In genomic region chr11:23492048-23492790, GRCm38 (mm10) we compare ENCODE assay signal across 40 mouse cellular contexts. TPM values are rescaled to one million over a fixed set of nuclear protein-coding genes. Genes with fewer than 3 reads are reported as not detected.
"Had no signal": no experiment of that assay in that cellular context is flagged by ENCODE, and none has a peak within 500 bp of the region (broad histone marks: within the 10 kb centered on the region; RNA-seq: fewer than 3 reads in every experiment).

No protein-coding gene starts in this region.

- H3K27me3 ChIP-seq: limb, embryonic 12.5 days; limb, embryonic 13.5 days; limb, embryonic 15.5 days; liver, embryonic 12.5 days; liver, embryonic 13.5 days; liver, embryonic 15.5 days; lung, embryonic 15.5 days; megakaryocyte, embryonic 14.5 days; midbrain, embryonic 12.5 days; midbrain, embryonic 13.5 days; neural tube, embryonic 12.5 days had no signal

- H3K9me3 ChIP-seq: limb, embryonic 10.5 days; limb, embryonic 12.5 days; limb, embryonic 13.5 days; limb, embryonic 15.5 days; liver, embryonic 12.5 days; liver, embryonic 13.5 days; liver, embryonic 15.5 days; lung, embryonic 15.5 days; megakaryocyte, embryonic 14.5 days; midbrain, embryonic 10.5 days; midbrain, embryonic 12.5 days; midbrain, embryonic 13.5 days; neural tube, embryonic 12.5 days had no signal

- H3K9ac ChIP-seq: limb, embryonic 12.5 days; limb, embryonic 13.5 days; limb, embryonic 15.5 days; liver, embryonic 12.5 days; liver, embryonic 13.5 days; liver, embryonic 14.5 days; liver, embryonic 15.5 days; liver, postnatal 0 days; lung, embryonic 14.5 days; lung, embryonic 15.5 days; midbrain, embryonic 12.5 days; midbrain, embryonic 13.5 days; neural tube, embryonic 12.5 days had no signal

- H3K4me2 ChIP-seq: limb, embryonic 12.5 days; limb, embryonic 13.5 days; limb, embryonic 15.5 days; liver, embryonic 11.5 days; liver, embryonic 12.5 days; liver, embryonic 13.5 days; liver, embryonic 15.5 days; lung, embryonic 14.5 days; lung, embryonic 15.5 days; midbrain, embryonic 12.5 days; midbrain, embryonic 13.5 days; neural tube, embryonic 12.5 days had no signal

- ATAC-seq: liver, embryonic 12.5 days; liver, postnatal 0 days; lung, postnatal 0 days; midbrain, embryonic 13.5 days; midbrain, embryonic 16.5 days had no signal

- DNase-seq: left cerebral cortex, postnatal 4 days; liver; liver, embryonic 13.5 days; liver, postnatal 0 days; lung, adult 18-20 months; lung, adult 2 months; lung, embryonic 14.5 days; lung, postnatal 10 days; lung, postnatal 14 days; lung, postnatal 36 days; lung, postnatal 4 days; midbrain, embryonic 14.5 days had no signal

- H3K4me3 ChIP-seq: limb, embryonic 10.5 days; limb, embryonic 12.5 days; limb, embryonic 13.5 days; limb, embryonic 15.5 days; liver, embryonic 12.5 days; liver, embryonic 13.5 days; liver, embryonic 15.5 days; lung, embryonic 15.5 days; megakaryocyte, embryonic 14.5 days; midbrain, embryonic 10.5 days; midbrain, embryonic 12.5 days; midbrain, embryonic 13.5 days; myocyte; neural tube, embryonic 12.5 days had no signal

- H3K27ac ChIP-seq: limb, embryonic 10.5 days; limb, embryonic 12.5 days; limb, embryonic 13.5 days; limb, embryonic 15.5 days; liver, embryonic 12.5 days; liver, embryonic 13.5 days; liver, embryonic 14.5 days; liver, embryonic 15.5 days; lung, embryonic 15.5 days; macrophage; midbrain, embryonic 10.5 days; midbrain, embryonic 12.5 days; midbrain, embryonic 13.5 days; neural tube, embryonic 12.5 days had no signal

RNA-seq across cellular contexts. Expression of gene 1700093K21Rik, which starts 28.7 kb away (rescaled TPM):
- total RNA-seq: left cerebral cortex, postnatal 25 days; liver, adult 2 months; megakaryocyte, adult 5-6 weeks; megakaryocyte-erythroid progenitor cell, adult 5-6 weeks; midbrain, postnatal 0 days; monocyte, adult 5-6 weeks had no signal
- polyA plus RNA-seq: limb, embryonic 10.5 days; limb, embryonic 11.5 days; limb, embryonic 12.5 days; limb, embryonic 13.5 days; limb, embryonic 15.5 days; liver, adult 2 months; liver, embryonic 11.5 days; liver, embryonic 12.5 days; liver, embryonic 13.5 days; liver, embryonic 15.5 days; liver, embryonic 16.5 days; lung, adult 2 months; lung, embryonic 14.5 days; lung, embryonic 15.5 days; lung, embryonic 16.5 days; macrophage; midbrain, embryonic 10.5 days; midbrain, embryonic 12.5 days; midbrain, embryonic 16.5 days; neural tube, embryonic 11.5 days; neural tube, embryonic 12.5 days had no signal
